Mouse (Mus musculus) heart, adult 9 months (tissue): ENCODE measurements at regions not wholly inside any gene's neighbourhood (a gene's known extent, or its start where the extent isn't known, plus 50 kb on each side); places are given as distances from the start of the nearest gene placed in this dataset.

Experiments used
- DNase-seq, 2 experiments: peaks; one replicate each; pipeline ENCODE4 v3.0.0; 2022; ENCODE audit warnings: low spot score in 2 of 2

GRCm38 (mm10) chr13:83023972-83024371, 479.9 kb upstream of the Mef2c start:
- no peak for DNase-seq

GRCm38 (mm10) chr13:83035962-83036361, 467.9 kb upstream of the Mef2c start:
- no peak for DNase-seq

GRCm38 (mm10) chr13:83041506-83041905, 462.3 kb upstream of the Mef2c start:
- no peak for DNase-seq

- no peak for DNase-seq
These were observed 458.3 kb upstream of the Mef2c start for GRCm38 (mm10) chr13:83045516-83045915.

GRCm38 (mm10) chr13:83045970-83046369, 457.9 kb upstream of the Mef2c start:
- no peak for DNase-seq

- DNase-seq = no peak
These were observed 457.2 kb upstream of the Mef2c start for GRCm38 (mm10) chr13:83046571-83047123.

- no peak for DNase-seq
These were observed 448.0 kb upstream of the Mef2c start for GRCm38 (mm10) chr13:83055865-83056264.

GRCm38 (mm10) chr13:83056415-83056814, 447.4 kb upstream of the Mef2c start:
- no peak for DNase-seq

GRCm38 (mm10) chr13:83064727-83065126, 439.1 kb upstream of the Mef2c start:
- peak; percentile 37 to 59 for DNase-seq

GRCm38 (mm10) chr13:83065201-83065600, 438.6 kb upstream of the Mef2c start:
- no peak for DNase-seq

GRCm38 (mm10) chr13:83066115-83066753, 437.6 kb upstream of the Mef2c start:
- peak; percentile 11 to 14 for DNase-seq

GRCm38 (mm10) chr13:83067496-83067895, 436.3 kb upstream of the Mef2c start:
- no peak for DNase-seq

GRCm38 (mm10) chr13:83068588-83068987, 435.2 kb upstream of the Mef2c start:
- no peak for DNase-seq

- DNase-seq = no peak
These were observed 434.5 kb upstream of the Mef2c start for GRCm38 (mm10) chr13:83069293-83069692.

- no peak for DNase-seq
These were observed 431.8 kb upstream of the Mef2c start for GRCm38 (mm10) chr13:83072073-83072472.

GRCm38 (mm10) chr13:83074219-83074965, 429.4 kb upstream of the Mef2c start:
- peak; percentile 11 to 29 for DNase-seq

GRCm38 (mm10) chr13:83075320-83075877, 428.4 kb upstream of the Mef2c start:
- peak; percentile 14 to 21 for DNase-seq

- DNase-seq = no peak
These were observed 427.2 kb upstream of the Mef2c start for GRCm38 (mm10) chr13:83076611-83077010.

- no peak for DNase-seq
These were observed 426.7 kb upstream of the Mef2c start for GRCm38 (mm10) chr13:83077085-83077484.

- no peak for DNase-seq
These were observed 424.5 kb upstream of the Mef2c start for GRCm38 (mm10) chr13:83079291-83079690.

GRCm38 (mm10) chr13:83084948-83085347, 418.9 kb upstream of the Mef2c start:
- DNase-seq = no peak

GRCm38 (mm10) chr13:83099908-83100307, 403.9 kb upstream of the Mef2c start:
- DNase-seq = no peak

- no peak for DNase-seq
These were observed 393.2 kb upstream of the Mef2c start for GRCm38 (mm10) chr13:83110610-83111009.
